Mouse (Mus musculus): ENCODE measurements around the gene Fxyd2. TPM values are rescaled to one million over a fixed set of nuclear protein-coding genes. Genes with fewer than 3 reads are reported as not detected.

The Fxyd2 gene
- polyA plus RNA-seq, 1 experiment from 2014 or later, result 2.5 TPM

- H3K4me2 ChIP-seq (ENCODE audit: low read depth, low read length), result peak overlapping the region; percentile 55
- H3K4me1 ChIP-seq (replicated peaks; ENCODE audit: control insufficient read depth, insufficient read depth, low read length), result peaks cover 5% of the 10 kb centered on the region
- H3K27me3 ChIP-seq (ENCODE audit: control insufficient read depth, insufficient read depth, low read depth, low read length), result peaks cover 49% of the 10 kb centered on the region
- H3K9ac ChIP-seq (ENCODE audit: low read length), result no peak overlapping the region
- ATAC-seq (ENCODE audit: low read depth), result no peak
- H3K36me3 ChIP-seq (ENCODE audit: control insufficient read depth, insufficient read depth, low read length), result no peaks in the 10 kb centered on the region
- no peak overlapping the region for H3K27ac ChIP-seq (ENCODE audit: low read length)
- peak overlapping the region; percentile 39 for H3K4me3 ChIP-seq (ENCODE audit: low read length)
- no peaks in the 10 kb centered on the region for H3K9me3 ChIP-seq (ENCODE audit: control insufficient read depth, low read length)
- whole genome bisulfite sequencing, result 2% methylated on average over 14 of the region's 17 CpGs
These were observed 31.2 kb downstream of the Fxyd2 start for GRCm38 (mm10) chr9:45430698-45430959.

GRCm38 (mm10) chr9:45431150-45431549 is 31.7 kb downstream of the Fxyd2 start:
- H3K27ac ChIP-seq (ENCODE audit: low read length), result no peak overlapping the region
- no peak for ATAC-seq (ENCODE audit: low read depth)

GRCm38 (mm10) chr9:45432639-45433038 is 33.2 kb downstream of the Fxyd2 start:
- no peak overlapping the region for H3K27ac ChIP-seq (ENCODE audit: low read length)
- no peaks in the 10 kb centered on the region for H3K36me3 ChIP-seq (ENCODE audit: control insufficient read depth, insufficient read depth, low read length)
- H3K4me1 ChIP-seq (replicated peaks; ENCODE audit: control insufficient read depth, insufficient read depth, low read length), result peaks cover 5% of the 10 kb centered on the region
- no peaks in the 10 kb centered on the region for H3K9me3 ChIP-seq (ENCODE audit: control insufficient read depth, low read length)
- WGBS, result 73% methylated on average over 12 of the region's 12 CpGs
- H3K4me3 ChIP-seq (ENCODE audit: low read length), result no peak overlapping the region
- no peak overlapping the region for H3K9ac ChIP-seq (ENCODE audit: low read length)
- H3K27me3 ChIP-seq (ENCODE audit: control insufficient read depth, insufficient read depth, low read depth, low read length), result peaks cover 49% of the 10 kb centered on the region
- no peak for ATAC-seq (ENCODE audit: low read depth)
- no peak overlapping the region for H3K4me2 ChIP-seq (ENCODE audit: low read depth, low read length)

More at GRCm38 (mm10) chr9:45431150-45431549, 31.7 kb downstream of the Fxyd2 start:
- no peaks in the 10 kb centered on the region for H3K36me3 ChIP-seq (ENCODE audit: control insufficient read depth, insufficient read depth, low read length)
- peaks cover 5% of the 10 kb centered on the region for H3K4me1 ChIP-seq (replicated peaks; ENCODE audit: control insufficient read depth, insufficient read depth, low read length)
- 5% methylated on average over 24 of the region's 26 CpGs for WGBS
- no peaks in the 10 kb centered on the region for H3K9me3 ChIP-seq (ENCODE audit: control insufficient read depth, low read length)
- H3K4me3 ChIP-seq (ENCODE audit: low read length), result peak overlapping the region; percentile 39
- no peak overlapping the region for H3K9ac ChIP-seq (ENCODE audit: low read length)
- H3K4me2 ChIP-seq (ENCODE audit: low read depth, low read length), result peak overlapping the region; percentile 55
- H3K27me3 ChIP-seq (ENCODE audit: control insufficient read depth, insufficient read depth, low read depth, low read length), result peaks cover 49% of the 10 kb centered on the region

GRCm38 (mm10) chr9:45433119-45433518 is 33.6 kb downstream of the Fxyd2 start:
- Histone ChIP-seq H3K4me1 (replicated peaks; ENCODE audit: control insufficient read depth, insufficient read depth, low read length) (peaks cover 5% of the 10 kb centered on the region), H3K36me3 (ENCODE audit: control insufficient read depth, insufficient read depth, low read length) (no peaks in the 10 kb centered on the region), H3K9me3 (ENCODE audit: control insufficient read depth, low read length) (no peaks in the 10 kb centered on the region), H3K4me3 (ENCODE audit: low read length) (no peak overlapping the region), H3K27ac (ENCODE audit: low read length) (no peak overlapping the region), H3K4me2 (ENCODE audit: low read depth, low read length) (no peak overlapping the region), H3K9ac (ENCODE audit: low read length) (no peak overlapping the region), H3K27me3 (ENCODE audit: control insufficient read depth, insufficient read depth, low read depth, low read length) (peaks cover 49% of the 10 kb centered on the region)
- WGBS, result 78% methylated on average over 9 of the region's 9 CpGs
- ATAC-seq (ENCODE audit: low read depth), result no peak

GRCm38 (mm10) chr9:45434171-45434570 is 34.7 kb downstream of the Fxyd2 start:
- no peak overlapping the region for H3K4me2 ChIP-seq (ENCODE audit: low read depth, low read length)
- H3K9ac ChIP-seq (ENCODE audit: low read length), result no peak overlapping the region
- H3K27me3 ChIP-seq (ENCODE audit: control insufficient read depth, insufficient read depth, low read depth, low read length), result peaks cover 42% of the 10 kb centered on the region
- H3K9me3 ChIP-seq (ENCODE audit: control insufficient read depth, low read length), result no peaks in the 10 kb centered on the region
- no peak for ATAC-seq (ENCODE audit: low read depth)
- H3K27ac ChIP-seq (ENCODE audit: low read length), result no peak overlapping the region
- 78% methylated on average over 2 of the region's 2 CpGs for WGBS
- no peaks in the 10 kb centered on the region for H3K36me3 ChIP-seq (ENCODE audit: control insufficient read depth, insufficient read depth, low read length)
- peaks cover 5% of the 10 kb centered on the region for H3K4me1 ChIP-seq (replicated peaks; ENCODE audit: control insufficient read depth, insufficient read depth, low read length)
- H3K4me3 ChIP-seq (ENCODE audit: low read length), result no peak overlapping the region

- Histone ChIP-seq H3K9ac (ENCODE audit: low read length) (no peak overlapping the region), H3K27me3 (ENCODE audit: control insufficient read depth, insufficient read depth, low read depth, low read length) (no peaks in the 10 kb centered on the region), H3K9me3 (ENCODE audit: control insufficient read depth, low read length) (no peaks in the 10 kb centered on the region), H3K4me2 (ENCODE audit: low read depth, low read length) (no peak overlapping the region), H3K36me3 (ENCODE audit: control insufficient read depth, insufficient read depth, low read length) (no peaks in the 10 kb centered on the region), H3K27ac (ENCODE audit: low read length) (no peak overlapping the region), H3K4me1 (replicated peaks; ENCODE audit: control insufficient read depth, insufficient read depth, low read length) (no peaks in the 10 kb centered on the region), H3K4me3 (ENCODE audit: low read length) (no peak overlapping the region)
- 49% methylated on average over 4 of the region's 4 CpGs for WGBS
- ATAC-seq (ENCODE audit: low read depth), result no peak
These were observed 39.6 kb downstream of the Fxyd2 start for GRCm38 (mm10) chr9:45439025-45439424.

- no peak for ATAC-seq (ENCODE audit: low read depth)
- no peak overlapping the region for H3K9ac ChIP-seq (ENCODE audit: low read length)
- H3K4me2 ChIP-seq (ENCODE audit: low read depth, low read length), result no peak overlapping the region
- 59% methylated on average over 16 of the region's 16 CpGs for WGBS
- H3K27ac ChIP-seq (ENCODE audit: low read length), result no peak overlapping the region
- H3K27me3 ChIP-seq (ENCODE audit: control insufficient read depth, insufficient read depth, low read depth, low read length), result no peaks in the 10 kb centered on the region
- no peaks in the 10 kb centered on the region for H3K4me1 ChIP-seq (replicated peaks; ENCODE audit: control insufficient read depth, insufficient read depth, low read length)
- H3K4me3 ChIP-seq (ENCODE audit: low read length), result no peak overlapping the region
- no peaks in the 10 kb centered on the region for H3K9me3 ChIP-seq (ENCODE audit: control insufficient read depth, low read length)
- H3K36me3 ChIP-seq (ENCODE audit: control insufficient read depth, insufficient read depth, low read length), result no peaks in the 10 kb centered on the region
These were observed 40.8 kb downstream of the Fxyd2 start for GRCm38 (mm10) chr9:45440083-45440784.

GRCm38 (mm10) chr9:45444251-45444798 is 44.9 kb downstream of the Fxyd2 start:
- H3K4me1 ChIP-seq (replicated peaks; ENCODE audit: control insufficient read depth, insufficient read depth, low read length), result no peaks in the 10 kb centered on the region
- H3K9ac ChIP-seq (ENCODE audit: low read length), result no peak overlapping the region
- no peaks in the 10 kb centered on the region for H3K9me3 ChIP-seq (ENCODE audit: control insufficient read depth, low read length)
- H3K36me3 ChIP-seq (ENCODE audit: control insufficient read depth, insufficient read depth, low read length), result no peaks in the 10 kb centered on the region
- no peak overlapping the region for H3K4me3 ChIP-seq (ENCODE audit: low read length)
- H3K4me2 ChIP-seq (ENCODE audit: low read depth, low read length), result no peak overlapping the region
- no peak overlapping the region for H3K27ac ChIP-seq (ENCODE audit: low read length)
- ATAC-seq (ENCODE audit: low read depth), result no peak
- WGBS, result 65% methylated on average over 5 of the region's 5 CpGs
- no peaks in the 10 kb centered on the region for H3K27me3 ChIP-seq (ENCODE audit: control insufficient read depth, insufficient read depth, low read depth, low read length)

- H3K36me3 ChIP-seq (ENCODE audit: control insufficient read depth, insufficient read depth, low read length), result no peaks in the 10 kb centered on the region
- WGBS, result 76% methylated on average over 4 of the region's 4 CpGs
- H3K4me1 ChIP-seq (replicated peaks; ENCODE audit: control insufficient read depth, insufficient read depth, low read length), result no peaks in the 10 kb centered on the region
- H3K27me3 ChIP-seq (ENCODE audit: control insufficient read depth, insufficient read depth, low read depth, low read length), result no peaks in the 10 kb centered on the region
- no peak for ATAC-seq (ENCODE audit: low read depth)
- H3K4me3 ChIP-seq (ENCODE audit: low read length), result no peak overlapping the region
- H3K9me3 ChIP-seq (ENCODE audit: control insufficient read depth, low read length), result no peaks in the 10 kb centered on the region
- H3K27ac ChIP-seq (ENCODE audit: low read length), result no peak overlapping the region
- no peak overlapping the region for H3K4me2 ChIP-seq (ENCODE audit: low read depth, low read length)
- no peak overlapping the region for H3K9ac ChIP-seq (ENCODE audit: low read length)
These were observed 50.2 kb downstream of the Fxyd2 start for GRCm38 (mm10) chr9:45449658-45450057.
